Mouse (Mus musculus) kidney, adult 8-10 months (tissue): ENCODE data around the gene Rpp25l.
A peak's percentile ranks its signal among the peaks of the same experiment; 100 is the strongest.
"Not testable (repeated sequence)": the region's sequence is repeated elsewhere in the genome, so short reads cannot be mapped to it uniquely, and the experiment has no call there.

Source experiments
- DNase-seq, 2 experiments: peaks; one replicate each; pipeline ENCODE4 v3.0.0; 2022

The Rpp25l gene

DNA sequence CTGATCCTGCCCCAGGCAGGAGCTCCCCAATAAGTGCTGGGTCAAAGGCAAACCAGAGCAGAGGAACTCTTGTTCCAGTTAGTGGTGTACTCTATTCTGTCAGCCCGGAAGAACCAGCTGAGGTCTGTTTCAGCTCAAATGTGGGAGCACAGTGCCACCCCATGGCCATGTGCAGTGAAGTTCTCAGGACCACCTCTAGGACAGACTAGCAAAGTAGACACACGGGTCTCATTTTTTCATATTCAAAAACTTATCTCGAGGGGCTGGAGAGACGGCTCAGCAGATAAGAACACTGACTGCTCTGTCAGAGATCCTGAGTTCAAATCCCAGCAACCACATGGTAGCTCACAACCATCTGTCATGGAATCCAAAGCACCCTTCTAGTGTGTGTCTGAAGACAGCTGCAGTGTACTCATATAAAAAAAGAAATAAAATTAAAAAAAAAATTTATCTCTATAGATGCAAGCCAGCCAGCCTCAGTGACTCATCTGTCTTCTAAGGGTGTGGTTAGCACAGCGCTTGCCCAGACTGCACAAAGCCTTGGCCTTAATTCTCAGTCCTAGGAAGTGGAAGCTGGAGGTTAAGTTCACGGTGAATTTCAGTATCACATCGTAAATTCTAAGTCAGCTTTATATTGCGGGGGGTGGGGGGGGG is 24.4 kb upstream of the Rpp25l start:
- peak; percentile 71 to 80 for DNase-seq

DNA sequence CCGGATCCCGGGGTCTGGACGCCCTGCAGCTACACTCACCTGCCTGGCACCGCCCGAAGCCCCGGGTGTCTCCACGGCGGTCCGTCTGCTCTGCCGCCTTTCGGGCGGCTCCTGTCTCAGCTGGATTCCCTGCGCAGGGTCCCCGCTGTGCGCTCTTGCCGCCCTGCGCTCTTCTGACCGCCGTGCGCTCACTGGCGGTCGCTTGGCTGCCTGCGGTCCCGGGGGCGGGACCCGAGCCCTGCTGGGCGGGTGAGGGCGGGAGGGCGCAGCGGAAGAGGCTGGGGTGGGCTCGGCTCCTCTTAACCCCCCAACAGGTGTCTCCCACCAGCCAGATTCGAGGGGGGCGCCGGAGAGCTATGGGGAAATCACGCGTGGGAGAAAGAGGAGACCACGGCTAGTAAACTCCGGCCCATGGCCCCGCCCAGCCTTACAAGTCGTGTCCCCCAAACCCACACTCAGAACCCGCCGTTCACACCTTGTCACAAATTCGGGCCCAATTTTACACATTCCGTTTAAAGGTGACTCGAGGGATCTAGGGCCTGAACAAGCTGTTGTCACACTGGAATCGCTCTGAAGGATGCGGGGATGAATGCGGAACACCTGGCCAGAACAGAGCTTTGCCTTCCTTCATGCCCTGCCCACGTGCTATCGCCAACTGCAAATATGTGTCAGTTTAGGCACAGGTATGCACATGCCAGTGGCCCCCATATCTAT is 17.9 kb upstream of the Rpp25l start, which contains the start of gene Arid3c:
TSS of gene Arid3c (minus strand) at position 91 of the 714 bp plus-strand sequence.
- no peak for DNase-seq

DNA sequence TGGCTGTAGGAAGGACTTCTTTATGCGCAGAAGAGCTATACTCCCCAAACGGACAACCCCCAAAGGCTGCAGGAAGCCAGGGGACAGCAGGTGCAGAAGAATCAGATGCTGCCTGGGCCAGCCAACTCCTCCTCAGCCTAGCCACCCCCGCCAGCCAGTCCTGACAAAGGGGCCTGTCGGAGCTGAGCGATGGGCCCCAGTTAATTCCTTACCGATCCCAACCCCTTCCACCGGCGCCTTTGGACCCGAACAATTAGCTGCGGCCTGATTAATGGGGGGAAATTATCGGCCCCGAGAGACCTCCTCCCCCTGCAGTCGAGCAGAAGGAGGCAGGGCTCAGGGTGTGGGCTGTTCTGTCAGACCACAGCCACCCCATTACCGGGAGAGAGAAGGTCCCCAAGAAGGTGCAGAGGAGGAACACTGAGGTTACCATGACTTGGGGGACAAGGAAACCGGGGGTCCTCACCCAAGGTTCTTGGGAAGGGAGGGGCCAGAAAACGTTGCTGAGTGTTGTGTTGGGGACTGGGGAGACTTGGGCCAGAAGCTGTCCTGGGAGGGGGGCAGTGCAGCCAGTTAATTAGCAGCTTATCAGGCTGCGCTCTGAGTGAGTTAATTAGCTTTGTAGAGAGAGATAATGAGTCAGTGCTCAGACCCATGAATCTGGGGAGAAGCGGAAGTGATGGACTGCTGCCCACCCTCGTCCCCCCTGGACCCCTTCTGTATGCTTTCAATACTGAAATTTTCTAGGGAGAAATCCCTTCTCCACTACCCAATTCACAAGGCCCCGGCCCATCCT is 13.7 kb upstream of the Rpp25l start:
- DNase-seq, result no peak

DNA sequence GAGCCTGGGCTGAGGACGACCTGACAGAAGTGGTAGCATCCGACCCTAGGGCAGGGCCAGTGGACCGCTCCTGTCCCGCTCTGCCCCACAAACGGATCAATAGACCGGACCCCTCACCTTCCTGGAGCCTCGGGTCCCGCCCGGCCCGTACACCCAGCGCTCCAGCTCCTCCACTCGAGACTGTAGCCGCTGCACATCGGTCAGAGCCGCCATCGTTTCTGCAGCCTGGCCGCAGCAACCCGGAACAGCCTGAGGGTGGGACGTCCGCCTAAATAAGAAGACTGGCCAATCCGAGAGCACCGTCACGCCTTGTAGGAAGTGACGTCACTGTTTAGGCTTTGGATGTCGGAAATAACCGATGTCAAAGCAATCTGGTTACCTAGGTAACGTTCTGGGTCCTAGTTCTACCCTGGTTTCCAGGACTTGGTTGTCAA is 9.6 kb upstream of the Rpp25l start, which contains the start of gene Dctn3:
TSS of gene Dctn3 (minus strand) at position 253 of the 434 bp plus-strand sequence.
- peak; percentile 94 to 96 for DNase-seq

DNA sequence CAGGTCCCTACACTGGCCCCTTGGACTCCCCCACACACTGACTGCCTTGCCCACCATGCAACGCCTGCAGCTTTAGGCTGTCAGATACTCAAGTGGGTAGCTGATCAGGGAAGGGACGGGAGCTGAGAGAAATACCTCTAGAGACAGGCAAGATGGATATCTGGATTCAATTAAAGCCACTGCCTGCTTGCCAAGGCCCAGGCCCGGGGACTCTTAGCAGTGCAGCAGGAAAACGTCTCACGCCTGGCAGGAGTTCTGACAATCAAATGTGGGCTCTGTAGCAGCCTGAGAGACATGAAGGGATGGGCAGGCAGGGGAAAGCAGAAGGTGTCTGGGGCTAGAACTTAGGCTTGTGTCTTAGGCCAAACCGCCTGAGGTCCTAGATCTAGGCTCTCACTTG is 3.5 kb upstream of the Rpp25l start:
- no peak for DNase-seq

- DNase-seq, result peak; percentile 43 to 69
These were observed 2.3 kb upstream of the Rpp25l start for GRCm38 (mm10) chr4:41715596-41715995.

GRCm38 (mm10) chr4:41715082-41715481 is 1.7 kb upstream of the Rpp25l start:
- no peak for DNase-seq

GRCm38 (mm10) chr4:41714276-41714675 is 942 bp upstream of the Rpp25l start:
- peak; percentile 65 to 67 for DNase-seq

DNA sequence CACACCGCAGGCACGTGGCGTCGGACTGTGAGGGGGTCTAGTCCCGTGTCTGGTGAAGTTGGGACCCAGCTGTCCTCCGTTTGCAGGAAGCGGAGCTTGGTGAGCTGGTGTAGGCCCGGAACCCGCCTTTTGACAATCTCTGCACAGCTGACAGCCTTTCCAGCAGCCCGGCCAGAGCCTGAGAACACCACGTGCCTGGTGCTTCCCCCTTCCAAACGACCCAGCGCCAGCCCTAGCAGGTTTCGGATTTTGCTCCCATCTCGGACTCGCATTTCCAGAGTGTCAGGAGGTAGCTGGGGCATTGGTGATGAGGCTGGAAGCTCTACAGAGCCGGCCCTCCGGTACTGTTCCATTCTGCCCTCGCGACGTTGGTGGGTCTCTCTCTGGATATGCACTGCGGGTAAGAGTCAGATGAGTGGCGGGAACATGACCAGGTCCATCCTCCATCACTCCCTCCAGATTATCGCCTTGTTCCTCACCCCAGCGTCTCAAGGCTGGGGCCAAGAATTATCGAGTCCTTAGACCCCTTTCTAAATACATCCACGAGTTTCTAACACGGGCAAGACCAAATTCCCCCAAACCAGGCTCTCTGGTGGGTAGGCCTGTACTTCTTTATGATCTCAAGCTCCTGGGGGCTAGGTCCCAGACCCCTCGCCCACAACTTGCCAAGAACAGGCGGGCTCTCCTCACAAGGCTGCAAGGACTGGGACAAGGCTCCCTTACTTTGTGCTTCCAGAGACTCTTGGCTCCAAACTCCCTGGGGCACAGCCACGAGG is 725 bp downstream of the Rpp25l start:
- DNase-seq, result peak; percentile 22 to 25

DNA sequence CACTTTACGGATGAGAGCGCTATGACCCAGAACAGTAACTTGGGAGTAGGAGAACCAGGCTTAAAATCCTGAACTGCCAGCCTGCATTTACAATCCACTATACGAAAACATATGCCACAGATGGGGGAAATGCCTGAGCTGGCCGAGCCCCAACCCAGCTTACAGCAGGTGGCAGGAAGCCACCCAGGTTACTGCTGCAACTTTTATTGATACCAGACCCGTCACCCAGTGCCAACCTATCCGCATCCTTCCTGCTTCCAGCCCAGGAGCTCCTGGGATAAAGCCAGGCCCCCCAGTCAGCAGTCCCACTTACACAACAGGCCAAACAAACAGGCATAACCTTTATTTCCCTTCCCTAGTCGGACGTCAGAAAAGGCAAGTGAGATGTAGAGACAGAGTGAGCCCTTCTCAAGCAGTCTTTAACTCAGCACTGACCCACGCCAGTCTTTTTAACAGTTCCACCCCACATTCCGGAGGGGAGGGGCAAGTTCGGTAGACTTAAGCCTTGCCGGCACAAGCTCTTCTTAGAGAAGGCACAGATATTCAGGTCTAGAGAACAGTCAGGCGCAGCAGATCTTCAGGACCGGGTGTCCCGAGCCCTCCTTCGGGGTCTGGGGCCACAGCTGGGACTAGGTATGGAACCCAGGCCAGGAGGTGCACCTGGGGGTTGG is 1.5 kb downstream of the Rpp25l start:
- no peak for DNase-seq

- DNase-seq, result no peak
These were observed 3.1 kb downstream of the Rpp25l start for GRCm38 (mm10) chr4:41710229-41710628.

- DNase-seq, result peak; percentile 28 to 61
These were observed 5.1 kb downstream of the Rpp25l start for GRCm38 (mm10) chr4:41708192-41708745.

GRCm38 (mm10) chr4:41707011-41707535 is 6.3 kb downstream of the Rpp25l start:
- peak; percentile 79 to 80 for DNase-seq

GRCm38 (mm10) chr4:41705922-41706754 is 7.2 kb downstream of the Rpp25l start:
- no peak for DNase-seq

DNA sequence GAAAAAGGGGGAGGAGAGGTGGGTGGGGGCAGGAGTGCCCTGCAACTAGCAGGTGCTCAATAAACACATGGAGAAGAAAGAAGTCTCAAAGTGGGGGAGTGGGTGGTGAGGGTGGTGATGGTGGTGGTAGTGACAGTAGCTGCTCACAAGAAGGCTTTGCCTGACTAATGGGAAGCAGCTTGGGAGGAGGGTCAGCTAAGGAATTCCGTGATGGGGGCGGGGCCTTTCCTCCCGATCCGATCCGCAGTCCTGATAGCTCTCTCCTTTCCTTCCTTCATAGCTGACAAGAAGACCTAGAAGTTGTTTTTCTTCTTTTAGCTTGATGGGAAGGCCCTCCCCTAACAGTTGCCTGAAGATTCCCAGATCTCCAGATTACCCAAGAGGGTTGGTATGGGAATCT is 8.7 kb downstream of the Rpp25l start:
- DNase-seq, result no peak

GRCm38 (mm10) chr4:41702226-41702625 is 11.1 kb downstream of the Rpp25l start:
- DNase-seq, result not testable (repeated sequence)

- not testable (repeated sequence) for DNase-seq
These were observed 13.1 kb downstream of the Rpp25l start for GRCm38 (mm10) chr4:41700224-41700623.

- DNase-seq, result not testable (repeated sequence)
These were observed 13.6 kb downstream of the Rpp25l start, which contains the start of gene Il11ra1 for GRCm38 (mm10) chr4:41699783-41700182. Il11ra1 (plus strand) TSS chr4:41699989.

DNA sequence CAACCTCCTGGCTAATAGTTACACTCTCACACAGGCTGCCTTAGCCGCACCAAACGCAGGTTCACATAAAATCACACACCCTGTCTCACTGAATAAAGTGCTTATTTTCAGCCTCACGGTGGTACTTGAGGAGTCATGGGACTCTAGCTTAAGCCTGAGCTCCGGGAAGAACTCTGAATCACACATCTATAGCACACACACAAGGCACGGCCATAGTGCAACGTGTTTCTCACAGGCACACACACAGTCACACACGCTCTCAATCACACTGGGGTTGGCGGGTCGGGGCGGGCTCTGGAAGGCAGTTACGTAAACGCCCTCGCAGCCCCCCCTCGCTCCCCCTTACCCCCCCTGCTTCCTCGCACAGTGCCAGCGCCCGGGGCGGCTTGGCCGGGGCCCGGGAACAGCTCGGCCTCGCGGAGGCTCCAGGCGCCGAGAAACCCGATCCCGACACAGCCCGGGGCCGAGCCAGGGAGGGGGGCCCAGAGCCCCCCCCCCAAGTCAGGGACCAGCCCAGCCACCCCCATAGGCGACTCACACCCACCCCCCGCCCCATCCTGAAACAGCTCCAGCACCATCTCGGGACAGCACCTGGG is 14.8 kb downstream of the Rpp25l start:
- DNase-seq, result peak in 1 of 2 experiments; percentile 32
